Mouse (Mus musculus) heart, embryonic 12.5 days (tissue): ENCODE results near the gene Fam189a2. TPM values are rescaled to one million over a fixed set of nuclear protein-coding genes. Genes with fewer than 3 reads are reported as not detected.

ENCODE experiments used
- ATAC-seq: fragments of 200-750 bp; cut with Nextera tagmentation; 2 replicates; pipeline ENCODE4 v1.8.0; 2017; ENCODE audit warnings: moderate TSS enrichment, moderate library complexity; ENCODE audit not compliant: insufficient number of reproducible peaks, low FRiP score
- H3K27ac ChIP-seq: fragments of 300-500 bp; sonication (generic); 2 replicates; pipeline ENCODE4 v1.5.1; 2016; ENCODE audit warnings: mild to moderate bottlenecking, moderate library complexity; ENCODE audit not compliant: poor library complexity, severe bottlenecking
- H3K27me3 ChIP-seq: fragments of 300-500 bp; sonication (generic); replicated peaks from 2 replicates; pipeline ENCODE4 v1.6.1; 2016; ENCODE audit warnings: mild to moderate bottlenecking, moderate library complexity
- H3K36me3 ChIP-seq: fragments of 300-500 bp; sonication (generic); 2 replicates; pipeline ENCODE4 v1.6.1; 2016; ENCODE audit warnings: mild to moderate bottlenecking, moderate library complexity
- H3K4me1 ChIP-seq: fragments of 300-500 bp; sonication (generic); replicated peaks from 2 replicates; pipeline ENCODE4 v1.6.1; 2016; ENCODE audit warnings: mild to moderate bottlenecking
- H3K4me2 ChIP-seq: fragments of 300-500 bp; sonication (generic); 2 replicates; pipeline ENCODE4 v1.6.1; 2016; ENCODE audit warnings: mild to moderate bottlenecking, moderate library complexity
- H3K4me3 ChIP-seq: fragments of 300-500 bp; sonication (generic); 2 replicates; pipeline ENCODE4 v1.5.1; 2016; ENCODE audit warnings: mild to moderate bottlenecking
- H3K9ac ChIP-seq: fragments of 300-500 bp; sonication (generic); 2 replicates; pipeline ENCODE4 v1.6.1; 2016; ENCODE audit warnings: mild to moderate bottlenecking, moderate library complexity
- H3K9me3 ChIP-seq: fragments of 300-500 bp; sonication (generic); replicated peaks from 2 replicates; pipeline ENCODE4 v1.6.1; 2016; ENCODE audit warnings: mild to moderate bottlenecking, moderate library complexity
- WGBS: fragments of 180-500 bp; shearing (Covaris S2); methylation state at CpG from one replicate; pipeline ENCODE4 v1.1.7; 2016; 5-methylcytosine and 5-hydroxymethylcytosine counted together
- polyA plus RNA-seq: library from polyadenylated mRNA; unstranded; fragments of >200 nt; fragmentation: Nextera tagmentation; extraction: Ambion mirVana; gene quantifications from 2 replicates; pipeline ENCODE4 v1.2.1, GENCODE M21; 2016

The Fam189a2 gene
- polyA plus RNA-seq, 1 experiment from 2014 or later, result 4.8 TPM

DNA sequence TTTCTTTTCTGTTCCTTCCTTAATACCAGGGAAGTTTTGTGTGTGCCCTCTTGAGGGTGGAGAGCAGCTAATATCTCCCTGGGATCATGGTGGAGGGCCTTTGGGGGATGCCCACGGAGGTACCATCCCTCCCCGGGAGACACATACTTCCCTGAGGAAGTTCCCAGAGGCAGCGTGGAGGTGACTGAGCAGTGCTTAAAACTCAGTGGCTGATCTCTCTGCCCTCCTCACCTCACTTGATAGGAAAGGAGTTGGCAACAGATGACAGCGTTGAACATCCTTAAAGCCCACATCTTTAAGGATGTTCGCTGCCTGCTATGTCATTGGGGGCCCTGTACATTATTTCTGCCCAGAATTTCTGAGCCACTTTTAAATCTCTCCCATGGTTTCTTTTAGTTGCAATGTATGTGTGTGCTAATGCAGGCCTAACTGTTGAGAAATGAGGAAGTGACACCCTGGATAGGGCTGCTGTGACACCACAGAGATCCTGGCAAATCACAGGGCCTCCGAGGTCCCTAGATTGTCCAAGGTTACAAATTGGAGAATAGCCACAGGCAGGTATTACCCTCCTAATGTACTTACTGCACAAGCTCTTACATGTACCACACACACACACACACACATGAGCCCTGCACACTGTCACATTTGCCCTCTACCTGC is 84.7 kb downstream of the Fam189a2 start:
- H3K4me2 ChIP-seq, result no peak overlapping the region
- WGBS, result 77% methylated on average over 6 of the region's 6 CpGs
- no peak overlapping the region for H3K9ac ChIP-seq
- 0 out of 2 replicates have a peak, but pooled peaks cover 2% of the 10 kb centered on the region for H3K9me3 ChIP-seq
- ATAC-seq, result no peak
- H3K4me1 ChIP-seq, result peaks cover 6% of the 10 kb centered on the region; the same call in 1 of the 2 replicates
- H3K27me3 ChIP-seq, result peaks cover 5% of the 10 kb centered on the region
- H3K4me3 ChIP-seq, result no peak overlapping the region
- H3K27ac ChIP-seq, result no peak overlapping the region
- H3K36me3 ChIP-seq, result no peaks in the 10 kb centered on the region

DNA sequence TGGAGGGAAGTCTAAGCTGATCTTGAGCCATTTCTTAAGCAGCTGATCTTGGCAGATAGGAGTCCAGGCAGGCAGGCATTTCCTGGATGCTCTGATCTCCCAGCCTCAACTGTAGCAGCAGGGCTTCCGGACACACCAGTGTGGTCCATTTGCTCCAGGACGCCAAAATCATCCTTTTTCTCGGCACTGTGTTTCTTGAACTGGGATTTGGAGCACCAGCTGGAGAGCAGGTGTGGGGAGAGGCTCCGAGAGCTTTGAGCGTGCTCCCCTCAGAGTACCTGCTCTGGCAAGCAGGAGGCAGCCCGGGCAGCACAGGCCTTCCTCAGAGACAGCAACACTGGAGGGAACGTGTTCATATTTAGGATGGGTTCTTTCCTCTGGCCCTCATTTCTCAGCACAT is 87.9 kb downstream of the Fam189a2 start:
- Histone ChIP-seq H3K9ac (no peak overlapping the region), H3K27ac (no peak overlapping the region), H3K36me3 (no peaks in the 10 kb centered on the region), H3K4me1 (peaks cover 3% of the 10 kb centered on the region; the same call in 1 of the 2 replicates), H3K9me3 (no peaks in the 10 kb centered on the region), H3K4me3 (no peak overlapping the region), H3K4me2 (no peak overlapping the region), H3K27me3 (no peaks in the 10 kb centered on the region)
- WGBS, result 80% methylated on average over 7 of the region's 7 CpGs
- ATAC-seq, result no peak

DNA sequence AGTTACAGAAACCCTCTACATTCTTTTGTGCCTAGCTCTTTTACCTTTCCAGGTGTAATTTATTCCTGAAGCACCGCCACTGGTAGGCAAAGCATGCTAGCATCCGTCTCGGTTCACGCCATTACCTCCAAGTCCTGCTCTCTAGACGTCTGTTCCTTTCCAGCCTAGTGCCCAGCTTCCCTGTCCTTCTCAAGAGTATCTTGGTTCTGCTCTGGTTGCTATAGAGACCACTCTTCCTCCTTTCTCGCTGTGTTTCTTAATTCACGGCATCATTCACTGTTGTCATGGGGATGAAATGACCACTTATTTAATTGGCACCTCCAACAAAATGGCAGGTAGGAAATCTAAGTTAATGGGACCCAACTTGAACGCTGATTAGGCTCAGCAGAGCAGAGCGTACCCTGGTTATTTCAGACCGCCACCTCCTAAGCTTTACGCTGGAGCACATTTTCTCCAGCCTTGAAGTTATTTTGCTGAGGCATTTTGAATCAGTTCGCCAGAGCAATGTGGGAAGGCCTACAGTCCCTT is 89.3 kb downstream of the Fam189a2 start:
- no peak for ATAC-seq
- WGBS, result 84% methylated on average over 12 of the region's 12 CpGs
- H3K9me3 ChIP-seq, result no peaks in the 10 kb centered on the region
- no peaks in the 10 kb centered on the region for H3K36me3 ChIP-seq
- no peak overlapping the region for H3K4me3 ChIP-seq
- no peaks in the 10 kb centered on the region; the same call in 1 of the 2 replicates for H3K4me1 ChIP-seq
- H3K9ac ChIP-seq, result no peak overlapping the region
- no peak overlapping the region for H3K4me2 ChIP-seq
- H3K27ac ChIP-seq, result no peak overlapping the region
- no peaks in the 10 kb centered on the region for H3K27me3 ChIP-seq

DNA sequence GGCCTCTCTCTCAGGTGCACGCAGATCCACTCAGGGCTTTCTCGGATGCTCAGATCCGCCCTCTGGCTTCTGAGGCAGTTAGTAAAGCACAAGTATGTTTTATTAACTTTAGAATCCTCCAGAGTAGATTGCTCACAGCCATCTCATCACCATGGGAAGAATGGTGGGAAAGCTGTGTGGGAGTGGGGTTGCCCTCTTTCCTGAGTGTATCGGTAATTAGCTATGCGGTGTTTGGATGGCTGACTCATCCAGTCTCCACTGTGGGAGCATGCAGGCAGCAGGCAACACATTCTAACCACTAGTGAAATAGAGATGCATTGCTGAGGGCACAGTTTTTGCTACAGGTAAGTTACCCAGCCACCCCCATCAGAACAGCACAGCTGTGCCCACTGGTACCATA is 100.0 kb downstream of the Fam189a2 start:
- no peak overlapping the region for H3K27ac ChIP-seq
- H3K27me3 ChIP-seq, result no peaks in the 10 kb centered on the region
- no peak overlapping the region for H3K4me3 ChIP-seq
- H3K4me2 ChIP-seq, result no peak overlapping the region
- WGBS, result 79% methylated on average over 5 of the region's 5 CpGs
- H3K9me3 ChIP-seq, result peaks cover 13% of the 10 kb centered on the region
- no peak for ATAC-seq
- no peaks in the 10 kb centered on the region for H3K36me3 ChIP-seq
- no peak overlapping the region for H3K9ac ChIP-seq
- H3K4me1 ChIP-seq, result no peaks in the 10 kb centered on the region

DNA sequence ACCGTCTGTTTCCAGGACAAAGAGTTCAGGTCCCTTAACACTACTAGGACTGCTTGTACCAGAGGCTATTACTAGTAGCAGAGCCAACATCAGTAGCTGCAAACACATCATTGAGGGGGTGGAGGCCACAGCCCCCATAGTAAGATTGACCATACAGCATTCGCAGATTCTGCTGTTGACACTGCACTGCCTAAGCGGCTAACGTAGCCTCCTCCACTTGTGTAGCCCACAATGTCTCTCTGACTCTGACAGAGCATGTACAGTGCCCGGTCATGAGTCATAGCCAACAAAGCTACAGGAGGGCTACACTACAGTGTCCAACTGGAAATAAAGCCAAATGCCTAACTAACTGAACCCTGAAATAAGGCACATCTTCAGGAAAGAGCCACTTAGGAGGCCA is 105.3 kb downstream of the Fam189a2 start:
- WGBS, result 92% methylated on average over 5 of the region's 5 CpGs
- Histone ChIP-seq H3K36me3 (no peaks in the 10 kb centered on the region), H3K4me2 (no peak overlapping the region), H3K27ac (no peak overlapping the region), H3K4me3 (no peak overlapping the region), H3K9me3 (no peaks in the 10 kb centered on the region), H3K27me3 (no peaks in the 10 kb centered on the region), H3K9ac (no peak overlapping the region), H3K4me1 (peaks cover 5% of the 10 kb centered on the region; the same call in 1 of the 2 replicates)
- ATAC-seq, result no peak

DNA sequence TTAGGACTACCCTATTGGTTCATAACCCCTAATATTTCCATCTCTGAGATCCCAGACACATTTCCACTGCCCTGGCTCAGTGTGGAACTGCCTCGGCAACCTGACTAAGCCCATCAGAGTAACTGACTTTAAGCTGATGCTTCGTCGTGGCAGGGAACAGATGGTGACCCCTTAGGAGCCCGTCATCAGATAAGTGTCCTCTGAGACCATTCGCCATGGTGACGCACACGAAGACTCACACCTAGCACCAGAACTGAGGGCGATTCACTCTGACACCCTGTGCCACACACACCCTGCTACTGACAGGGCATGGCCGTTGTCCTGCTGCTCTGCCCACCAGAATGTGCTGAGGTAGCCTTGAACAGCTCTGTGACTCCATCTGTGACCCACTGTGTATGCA is 106.0 kb downstream of the Fam189a2 start:
- no peaks in the 10 kb centered on the region for H3K36me3 ChIP-seq
- peaks cover 5% of the 10 kb centered on the region; the same call in 1 of the 2 replicates for H3K4me1 ChIP-seq
- H3K27ac ChIP-seq, result no peak overlapping the region
- no peak overlapping the region for H3K9ac ChIP-seq
- no peak overlapping the region for H3K4me2 ChIP-seq
- no peaks in the 10 kb centered on the region for H3K9me3 ChIP-seq
- 78% methylated on average over 9 of the region's 9 CpGs for WGBS
- no peak overlapping the region for H3K4me3 ChIP-seq
- no peaks in the 10 kb centered on the region for H3K27me3 ChIP-seq
- ATAC-seq, result no peak

DNA sequence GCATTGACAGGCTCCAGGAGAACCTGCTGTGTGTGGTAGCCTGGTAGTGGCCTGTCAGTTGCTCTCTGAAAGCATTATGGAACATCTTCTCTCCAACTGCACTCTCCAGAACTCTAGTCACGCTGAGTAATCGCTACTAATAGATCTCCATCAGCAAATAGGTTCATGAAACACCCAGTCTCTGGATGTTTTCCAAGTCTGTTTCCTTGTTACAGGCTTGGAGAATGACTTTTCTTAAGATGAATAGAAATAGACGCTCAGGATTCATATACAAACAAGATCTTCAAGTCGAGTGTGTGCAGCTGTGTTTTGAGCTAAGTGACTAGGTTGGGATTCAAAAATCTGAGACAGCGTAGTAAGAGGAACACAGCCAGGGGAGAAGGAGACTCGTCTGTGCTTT is 106.8 kb downstream of the Fam189a2 start:
- 75% methylated on average over 6 of the region's 6 CpGs for WGBS
- H3K4me3 ChIP-seq, result no peak overlapping the region
- no peak for ATAC-seq

More for the DNA sequence above, 106.8 kb downstream of the Fam189a2 start:
- Histone ChIP-seq H3K27me3 (no peaks in the 10 kb centered on the region), H3K9ac (no peak overlapping the region), H3K36me3 (no peaks in the 10 kb centered on the region), H3K27ac (no peak overlapping the region), H3K4me1 (peaks cover 5% of the 10 kb centered on the region; the same call in 1 of the 2 replicates), H3K9me3 (no peaks in the 10 kb centered on the region), H3K4me2 (no peak overlapping the region)

Other genes starting within 250 kb of the Fam189a2 start
- 31.9 and 33.8 TPM in 2 replicates for gene Tjp2, start 194.0 kb upstream of the Fam189a2 start, polyA plus RNA-seq
- gene Fxn, start 249.6 kb upstream of the Fam189a2 start, polyA plus RNA-seq, result 59.6 and 61.2 TPM in 2 replicates